Mouse (Mus musculus) CH12.LX (cell line): ENCODE measurements at regions not wholly inside any gene's neighbourhood (a gene's known extent, or its start where the extent isn't known, plus 50 kb on each side); places are given as distances from the start of the nearest gene placed in this dataset.
A peak's percentile ranks its signal among the peaks of the same experiment; 100 is the strongest.

ENCODE experiments used
- CTCF ChIP-seq, 2 experiments: IDR thresholded peaks in 1 of 2; conservative IDR thresholded peaks in 1 of 2; 2 replicates each; pipeline ENCODE4 v1.5.1; 2011 to 2012; ENCODE audit warnings: low read depth in 2 of 2, low read length in 2 of 2, improper control_type of control experiment in 1 of 2, inconsistent platforms in 1 of 2, mild to moderate bottlenecking in 1 of 2, moderate library complexity in 1 of 2
- EP300 ChIP-seq: IDR thresholded peaks from 2 replicates; pipeline ENCODE4 v1.6.1; 2011; ENCODE audit warnings: low read length, improper control_type of control experiment
- ETS1 ChIP-seq: conservative IDR thresholded peaks from 2 replicates; pipeline ENCODE4 v1.6.1; 2012; ENCODE audit warnings: low read depth, mild to moderate bottlenecking, inconsistent platforms, low read length, improper control_type of control experiment, moderate library complexity
- HCFC1 ChIP-seq: IDR thresholded peaks from 2 replicates; pipeline ENCODE4 v1.6.1; 2012; ENCODE audit warnings: low read depth, mild to moderate bottlenecking, inconsistent platforms, low read length, improper control_type of control experiment
- IRF4 ChIP-seq: IDR thresholded peaks from 2 replicates; pipeline ENCODE4 v1.6.1; 2014; ENCODE audit warnings: low read depth, mild to moderate bottlenecking, inconsistent platforms, low read length, improper control_type of control experiment
- MAZ ChIP-seq: IDR thresholded peaks from 2 replicates; pipeline ENCODE4 v1.6.1; 2012; ENCODE audit warnings: low read depth, mild to moderate bottlenecking, inconsistent platforms, low read length, improper control_type of control experiment, moderate library complexity
- POLR2AphosphoS2 ChIP-seq: IDR thresholded peaks from 2 replicates; pipeline ENCODE4 v1.6.1; 2011; ENCODE audit warnings: low read depth, low read length, improper control_type of control experiment
- SIN3A ChIP-seq: IDR thresholded peaks from 2 replicates; pipeline ENCODE4 v1.6.1; 2012; ENCODE audit warnings: low read length, improper control_type of control experiment, inconsistent platforms
- SMC3 ChIP-seq: IDR thresholded peaks from 2 replicates; pipeline ENCODE4 v1.6.1; 2011; ENCODE audit warnings: low read depth, low read length, improper control_type of control experiment
- ZNF384 ChIP-seq: IDR thresholded peaks from 2 replicates; pipeline ENCODE4 v1.6.1; 2012; ENCODE audit warnings: low read depth, low read length, improper control_type of control experiment, inconsistent platforms

GRCm38 (mm10) chr11:90101284-90101683 lies 71.1 kb downstream of the Tmem100 start:
- TF ChIP-seq SIN3A (no peak), SMC3 (no peak), IRF4 (no peak), EP300 (no peak), CTCF (conservative IDR thresholded peaks at IDR 0.05 in 1 of 2, IDR thresholded peaks at IDR 0.05 in 1 of 2; ENCODE audit: low read depth in 2 of 2, low read length in 2 of 2) (no peak), MAZ (no peak), ZNF384 (peak; percentile 39; the same call in 1 of the 2 replicates), POLR2AphosphoS2 (no peak), HCFC1 (no peak), ETS1 (no peak)
